Mouse (Mus musculus) olfactory bulb, adult 2 months (tissue): ENCODE measurements at regions not wholly inside any gene's neighbourhood (a gene's known extent, or its start where the extent isn't known, plus 50 kb on each side); places are given as distances from the start of the nearest gene placed in this dataset.

Experiments
- CTCF ChIP-seq: fragments of 200-500 bp; IDR thresholded peaks from 2 replicates; pipeline ENCODE4 v1.5.1; 2012; ENCODE audit warnings: low read depth, mild to moderate bottlenecking, low read length, moderate library complexity; ENCODE audit not compliant: insufficient read depth
- POLR2A ChIP-seq: fragments of 200-500 bp; IDR thresholded peaks from 2 replicates; pipeline ENCODE4 v1.6.1; 2012; ENCODE audit warnings: mild to moderate bottlenecking, low read depth, low read length, moderate library complexity; ENCODE audit not compliant: insufficient read depth

DNA sequence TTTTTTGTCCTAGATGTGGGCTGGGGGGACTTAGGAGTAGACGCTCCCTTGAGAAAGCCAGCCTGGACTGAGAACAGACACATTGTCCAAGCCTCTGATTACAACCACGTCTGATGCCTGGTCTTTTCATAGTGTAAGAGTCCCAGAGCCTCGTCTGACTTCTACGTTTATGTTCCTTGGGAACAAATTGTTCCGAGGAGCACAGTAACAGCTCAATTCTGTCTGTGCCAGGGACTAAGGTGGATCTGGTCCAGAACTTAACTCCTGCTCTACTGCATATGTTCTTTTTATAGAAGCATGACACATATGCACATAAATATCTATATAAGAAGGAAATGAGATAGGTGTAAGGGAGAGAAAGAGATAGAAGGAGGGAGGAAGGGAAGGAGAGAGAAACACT is 537.2 kb upstream of the Kdm8 start:
- TF ChIP-seq POLR2A (no peak), CTCF (no peak)
